Mouse (Mus musculus) forebrain, embryonic 14.5 days (tissue): ENCODE measurements at regions not wholly inside any gene's neighbourhood (a gene's known extent, or its start where the extent isn't known, plus 50 kb on each side); places are given as distances from the start of the nearest gene placed in this dataset.

ENCODE experiments used
- ATAC-seq: fragments of 200-750 bp; cut with Nextera tagmentation; 2 replicates; pipeline ENCODE4 v1.8.0; 2017; ENCODE audit warnings: mild to moderate bottlenecking, moderate library complexity
- DNase-seq: peaks from one replicate; pipeline ENCODE4 v3.0.0-alpha.2; 2015; ENCODE audit warnings: low spot score
- H3K27ac ChIP-seq: fragments of 300-500 bp; sonication (generic); 2 replicates; pipeline ENCODE4 v1.5.1; 2014; ENCODE audit warnings: low read depth, mild to moderate bottlenecking, control low read depth, low read length, moderate library complexity
- H3K27me3 ChIP-seq: fragments of 300-500 bp; sonication (generic); replicated peaks from 2 replicates; pipeline ENCODE4 v1.6.1; 2014; ENCODE audit warnings: low read length, control low read depth, mixed read lengths; ENCODE audit not compliant: control insufficient read depth, insufficient read depth
- H3K36me3 ChIP-seq: fragments of 300-500 bp; sonication (generic); 2 replicates; pipeline ENCODE4 v1.6.1; 2014; ENCODE audit warnings: low read length, control low read depth; ENCODE audit not compliant: control insufficient read depth, insufficient read depth
- H3K4me1 ChIP-seq: fragments of 300-500 bp; sonication (generic); 2 replicates; pipeline ENCODE4 v1.6.1; 2014; ENCODE audit warnings: antibody characterized with exemption, low read length, control low read depth; ENCODE audit not compliant: control insufficient read depth, insufficient read depth
- H3K4me2 ChIP-seq: fragments of 300-500 bp; sonication (generic); 2 replicates; pipeline ENCODE4 v1.6.1; 2014; ENCODE audit warnings: mild to moderate bottlenecking, control low read depth, low read length
- H3K4me3 ChIP-seq: fragments of 300-500 bp; sonication (generic); 2 replicates; pipeline ENCODE4 v1.5.1; 2014; ENCODE audit warnings: low read depth, low read length, control low read depth
- H3K9ac ChIP-seq: fragments of 300-500 bp; sonication (generic); 2 replicates; pipeline ENCODE4 v1.6.1; 2014; ENCODE audit warnings: mild to moderate bottlenecking, low read length, control low read depth, moderate library complexity
- H3K9me3 ChIP-seq: fragments of 300-500 bp; sonication (generic); replicated peaks from 2 replicates; pipeline ENCODE4 v1.6.1; 2016; ENCODE audit warnings: low read length, control low read depth, mixed read lengths; ENCODE audit not compliant: control insufficient read depth
- WGBS: fragments of 180-500 bp; shearing (Covaris S2); extraction: QIAGEN DNeasy Blood & Tissue Kit; methylation state at CpG from one replicate; pipeline ENCODE4 v1.1.7; 2014; 5-methylcytosine and 5-hydroxymethylcytosine counted together

DNA sequence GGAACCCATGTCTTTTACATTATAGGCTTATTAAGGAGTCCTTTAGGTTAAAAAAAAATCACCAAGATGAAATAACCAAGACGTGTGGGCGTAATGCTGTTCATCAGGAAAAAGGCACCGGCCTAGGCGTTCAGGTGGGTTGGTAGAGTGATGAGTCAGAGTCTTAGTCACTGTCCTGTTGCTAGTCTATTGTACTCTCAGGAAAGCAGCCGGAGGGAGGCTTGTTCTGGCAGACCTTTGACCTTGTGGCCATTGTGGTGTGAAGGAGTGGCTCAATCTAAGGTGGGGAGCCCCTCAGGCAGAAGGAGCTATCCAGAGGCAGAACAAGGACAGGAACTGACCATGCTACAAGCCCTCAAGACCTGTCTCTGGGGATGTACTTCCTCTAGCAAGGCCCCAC, 686.8 kb downstream of the Egfem1 start:
- WGBS, result 75% methylated on average over 5 of the region's 5 CpGs
- H3K9ac ChIP-seq, result no peak overlapping the region
- ATAC-seq (no peak), DNase-seq (no peak)
- H3K27ac ChIP-seq, result no peak overlapping the region
- no peak overlapping the region for H3K4me3 ChIP-seq
- no peaks in the 10 kb centered on the region for H3K4me1 ChIP-seq
- no peaks in the 10 kb centered on the region for H3K9me3 ChIP-seq
- H3K27me3 ChIP-seq, result no peaks in the 10 kb centered on the region
- H3K4me2 ChIP-seq, result no peak overlapping the region
- no peaks in the 10 kb centered on the region for H3K36me3 ChIP-seq

DNA sequence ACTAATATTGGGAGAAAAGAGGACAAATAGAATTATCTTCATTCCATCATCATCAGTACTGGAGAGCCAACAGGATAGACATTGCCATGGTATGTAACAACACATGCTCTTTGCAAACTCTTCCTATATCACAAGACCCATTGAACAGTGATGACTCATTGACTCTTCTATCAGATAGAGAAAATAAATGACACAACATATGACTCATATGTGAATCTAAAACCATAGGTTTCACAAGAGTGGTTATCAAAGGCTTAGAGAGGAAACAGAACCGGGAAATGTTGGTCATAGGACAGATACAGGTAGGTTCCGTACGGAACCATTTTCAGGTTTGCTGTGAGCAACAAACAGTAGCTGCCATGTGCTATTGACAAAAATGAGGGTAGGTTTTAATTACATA, 682.2 kb downstream of the Egfem1 start:
- no peaks in the 10 kb centered on the region for H3K36me3 ChIP-seq

DNA sequence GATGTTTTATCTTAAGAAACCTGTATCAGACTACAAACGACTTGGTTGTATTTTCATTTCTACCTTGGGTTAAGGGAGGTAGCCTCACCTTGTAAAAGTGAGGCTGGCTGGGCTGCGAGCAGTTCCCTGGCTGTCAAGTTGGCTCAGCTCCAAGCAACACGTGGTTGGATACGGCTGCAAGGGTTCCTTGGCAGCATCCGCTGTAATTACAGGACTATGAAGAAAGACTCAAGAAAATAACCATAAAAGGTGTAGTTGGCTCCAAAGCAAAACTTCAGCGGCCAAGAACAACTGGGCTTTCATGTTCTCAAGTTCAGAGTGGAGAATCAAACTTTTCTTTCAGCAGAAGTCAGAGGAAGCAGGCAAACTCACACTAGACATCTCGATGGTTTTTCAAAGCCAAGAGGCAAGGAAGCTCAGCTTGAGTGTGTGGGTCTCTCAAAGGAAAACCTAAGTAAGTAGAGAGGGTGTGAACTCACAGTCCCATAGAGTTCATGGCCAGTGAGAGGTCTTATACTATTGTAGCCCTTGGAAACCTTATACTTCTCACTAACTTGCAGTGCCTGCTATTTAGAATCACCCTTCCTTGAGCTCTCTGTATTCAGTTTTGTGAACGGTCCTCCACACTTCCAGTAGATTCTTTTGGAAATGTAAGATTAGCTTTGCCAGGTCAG, 676.1 kb downstream of the Egfem1 start:
- no peaks in the 10 kb centered on the region for H3K36me3 ChIP-seq
- no peaks in the 10 kb centered on the region for H3K27me3 ChIP-seq
- no peak overlapping the region for H3K9ac ChIP-seq
- H3K4me1 ChIP-seq, result no peaks in the 10 kb centered on the region
- 45% methylated on average over 8 of the region's 8 CpGs for WGBS
- DNase-seq (peak; percentile 51), ATAC-seq (no peak)
- H3K4me2 ChIP-seq, result no peak overlapping the region
- no peaks in the 10 kb centered on the region for H3K9me3 ChIP-seq
- H3K27ac ChIP-seq, result no peak overlapping the region
- no peak overlapping the region for H3K4me3 ChIP-seq

More for the DNA sequence above, 682.2 kb downstream of the Egfem1 start:
- Histone ChIP-seq H3K9me3 (no peaks in the 10 kb centered on the region), H3K4me1 (no peaks in the 10 kb centered on the region), H3K9ac (no peak overlapping the region), H3K4me3 (no peak overlapping the region), H3K27ac (no peak overlapping the region), H3K27me3 (no peaks in the 10 kb centered on the region), H3K4me2 (no peak overlapping the region)
- no peak for ATAC-seq
- no peak for DNase-seq
- WGBS, result 93% methylated on average over 3 of the region's 3 CpGs
